8 mouse cellular contexts compared by ENCODE assay signal in genomic region chr11:106961471-106962081, GRCm38 (mm10). TPM values are rescaled to one million over a fixed set of nuclear protein-coding genes. Genes with fewer than 3 reads are reported as not detected.
A peak's percentile ranks its signal among the peaks of the same experiment; 100 is the strongest.
DNase-seq lines count a peak whose midpoint lies in the region; ATAC-seq and TF ChIP-seq lines count a peak whose summit lies in the region.
"Had no signal": no experiment of that assay in that cellular context is flagged by ENCODE, and none has a peak within 500 bp of the region (broad histone marks: within the 10 kb centered on the region; RNA-seq: fewer than 3 reads in every experiment).

No protein-coding gene starts in this region.

- peak overlapping the region; percentile 27 for H3K27ac ChIP-seq in bone marrow, adult 2 months (ENCODE audit: control insufficient read depth, insufficient read depth, low read depth, low read length, poor library complexity)
- peak overlapping the region; percentile 53; the same call in 1 of the 2 replicates for H3K27ac ChIP-seq in liver, embryonic 13.5 days
- H3K27ac ChIP-seq in forebrain, embryonic 11.5 days (ENCODE audit: low read depth, low read length) = no peak overlapping the region
- H3K27ac ChIP-seq: embryonic facial prominence, embryonic 12.5 days had no signal

- no peaks in the 10 kb centered on the region for H3K36me3 ChIP-seq in liver, embryonic 13.5 days
- H3K36me3 ChIP-seq in forebrain, embryonic 11.5 days (ENCODE audit: control insufficient read depth, insufficient read depth, low read length) = no peaks in the 10 kb centered on the region
- H3K36me3 ChIP-seq: embryonic facial prominence, embryonic 12.5 days had no signal

- no peak overlapping the region for H3K4me3 ChIP-seq in bone marrow, adult 2 months (replicated peaks; ENCODE audit: control insufficient read depth, low read depth, low read length)
- no peak overlapping the region for H3K4me3 ChIP-seq in liver, embryonic 13.5 days (replicated peaks)
- no peak overlapping the region for H3K4me3 ChIP-seq in forebrain, embryonic 11.5 days (ENCODE audit: low read depth, low read length)
- H3K4me3 ChIP-seq: embryonic facial prominence, embryonic 12.5 days had no signal

- no peak for TF ChIP-seq CTCF in bone marrow, adult 2 months (IDR thresholded peaks at IDR 0.05; ENCODE audit: control insufficient read depth, insufficient read depth, low read length)

- no peak overlapping the region for H3K4me2 ChIP-seq in liver, embryonic 13.5 days
- no peak overlapping the region for H3K4me2 ChIP-seq in forebrain, embryonic 11.5 days (ENCODE audit: low read depth, low read length, severe bottlenecking)
- H3K4me2 ChIP-seq: embryonic facial prominence, embryonic 12.5 days had no signal

- no peak overlapping the region for H3K9ac ChIP-seq in liver, embryonic 13.5 days
- H3K9ac ChIP-seq in forebrain, embryonic 11.5 days (ENCODE audit: low read length) = no peak overlapping the region
- H3K9ac ChIP-seq: embryonic facial prominence, embryonic 12.5 days had no signal

- WGBS in bone marrow, adult 2 months = 1% methylated on average over 13 of the region's 13 CpGs
- 17% methylated on average over 13 of the region's 13 CpGs for WGBS in liver, embryonic 13.5 days (ENCODE audit: insufficient replicate concordance)
- WGBS in forebrain, embryonic 11.5 days = 76% methylated on average over 13 of the region's 13 CpGs

- peaks cover 2% of the 10 kb centered on the region; the same call in 1 of the 2 replicates for H3K4me1 ChIP-seq in bone marrow, adult 2 months (ENCODE audit: control insufficient read depth, insufficient read depth, low read length)
- peaks cover 11% of the 10 kb centered on the region for H3K4me1 ChIP-seq in liver, embryonic 13.5 days (replicated peaks)
- no peaks in the 10 kb centered on the region for H3K4me1 ChIP-seq in forebrain, embryonic 11.5 days (replicated peaks; ENCODE audit: control insufficient read depth, insufficient read depth, low read length)

- intact Hi-C loops in left cerebral cortex, postnatal 36 days (cut with DNase I) = no loop called here

- no peaks in the 10 kb centered on the region for H3K27me3 ChIP-seq in liver, embryonic 13.5 days
- H3K27me3 ChIP-seq in forebrain, embryonic 11.5 days (ENCODE audit: control insufficient read depth, insufficient read depth, low read length) = no peaks in the 10 kb centered on the region
- H3K27me3 ChIP-seq: embryonic facial prominence, embryonic 12.5 days had no signal

- no peak for ATAC-seq in liver, embryonic 13.5 days (ENCODE audit: low read depth)
- no peak for ATAC-seq in forebrain, embryonic 11.5 days (replicated peaks; ENCODE audit: low FRiP score)
- ATAC-seq in frontal cortex, adult (ENCODE audit: low TSS enrichment) = no peak

- no peak for TF ChIP-seq POLR2A in bone marrow, adult 2 months (IDR thresholded peaks at IDR 0.05; ENCODE audit: borderline replicate concordance, control insufficient read depth, low read depth, low read length)

- H3K9me3 ChIP-seq in liver, embryonic 13.5 days (replicated peaks) = no peaks in the 10 kb centered on the region
- H3K9me3 ChIP-seq in forebrain, embryonic 11.5 days (ENCODE audit: control insufficient read depth, low read length) = no peaks in the 10 kb centered on the region
- H3K9me3 ChIP-seq: embryonic facial prominence, embryonic 12.5 days had no signal

- peak; percentile 62 to 67 for DNase-seq in CD8-positive naive resting alpha-beta T cell, adult 2 months (ENCODE audit: low read depth in 2 of 2, low spot score in 2 of 2)
- DNase-seq in liver, embryonic 13.5 days = no peak
- peak; percentile 56 to 70 for DNase-seq in spleen, adult 18-20 months
- no peak for DNase-seq in forebrain, embryonic 11.5 days (ENCODE audit: low spot score)
- DNase-seq in left cerebral cortex, postnatal 36 days (ENCODE audit: low spot score in 2 of 2) = no peak

RNA-seq across cellular contexts. Expression of gene Kpna2, which starts 37.8 kb away (rescaled TPM):
- 46.9 and 70.5 TPM in 2 replicates for polyA plus RNA-seq in bone marrow, adult 2 months (2011; ENCODE audit: insufficient read depth, insufficient read length, low replicate concordance, missing spikeins)
- 325 and 361 TPM in 2 replicates for polyA plus RNA-seq in liver, embryonic 13.5 days (2015; fragmentation: Nextera tagmentation; extraction: Ambion mirVana)
- 764 and 777 TPM in 2 replicates for polyA plus RNA-seq in forebrain, embryonic 11.5 days (2014; fragmentation: Nextera tagmentation; extraction: Ambion mirVana)
- 10 to 100 TPM; 23.0 to 34.0 TPM for total RNA-seq in left cerebral cortex, postnatal 36 days (2021)

RNA-seq across cellular contexts. Expression of gene Smurf2, which starts 41.1 kb away (rescaled TPM):
- polyA plus RNA-seq in bone marrow, adult 2 months (2011; ENCODE audit: insufficient read depth, insufficient read length, low replicate concordance, missing spikeins) = 12.4 and 34.6 TPM in 2 replicates
- polyA plus RNA-seq in liver, embryonic 13.5 days (2015; fragmentation: Nextera tagmentation; extraction: Ambion mirVana) = 2.5 and 3.0 TPM in 2 replicates
- polyA plus RNA-seq in forebrain, embryonic 11.5 days (2014; fragmentation: Nextera tagmentation; extraction: Ambion mirVana) = 18.9 and 20.1 TPM in 2 replicates
- 10 to 100 TPM; 26.3 to 30.9 TPM for total RNA-seq in left cerebral cortex, postnatal 36 days (2021)

Comparison
In these comparisons a context has a peak if more than half of its experiments do, and no peak if none do; other contexts are left out.
1. DNase-seq: peak in CD8-positive naive resting alpha-beta T cell, adult 2 months (2 of 2) and spleen, adult 18-20 months (2 of 2); none in liver, embryonic 13.5 days (single experiment), forebrain, embryonic 11.5 days (single experiment) and left cerebral cortex, postnatal 36 days (0 of 2).